In genomic region chr10:93160807-93161510, GRCm38 (mm10) we compare ENCODE assay signal across 8 mouse cellular contexts. TPM values are rescaled to one million over a fixed set of nuclear protein-coding genes. Genes with fewer than 3 reads are reported as not detected.
DNase-seq lines count a peak whose midpoint lies in the region; ATAC-seq and TF ChIP-seq lines count a peak whose summit lies in the region.

TSS of gene Cdk17 (plus strand) at chr10:93160875.

- H3K36me3 ChIP-seq in heart, embryonic 13.5 days = no peaks in the 10 kb centered on the region
- H3K36me3 ChIP-seq in kidney, postnatal 0 days (ENCODE audit: insufficient read depth, low read length) = no peaks in the 10 kb centered on the region
- H3K36me3 ChIP-seq in liver, embryonic 13.5 days = no peaks in the 10 kb centered on the region
- no peaks in the 10 kb centered on the region for H3K36me3 ChIP-seq in stomach, embryonic 16.5 days (ENCODE audit: control insufficient read depth, insufficient read depth, low read length)

- peak within 1 kb of the TSS; percentile 98 for H3K9ac ChIP-seq in heart, embryonic 13.5 days
- peak within 1 kb of the TSS; percentile 97 for H3K9ac ChIP-seq in kidney, postnatal 0 days (ENCODE audit: low read depth, low read length)
- peak within 1 kb of the TSS; percentile 100 for H3K9ac ChIP-seq in liver, embryonic 13.5 days
- peak within 1 kb of the TSS; percentile 98 for H3K9ac ChIP-seq in stomach, embryonic 16.5 days (ENCODE audit: low read length)

- peak; percentile 58 for ATAC-seq in erythroid progenitor cell, adult 5-6 weeks (replicated peaks; ENCODE audit: low FRiP score, poor library complexity, severe bottlenecking)
- peak; percentile 64 for ATAC-seq in heart, embryonic 13.5 days (ENCODE audit: extremely low read depth, insufficient number of reproducible peaks, low FRiP score, low TSS enrichment)
- peak; percentile 80 for ATAC-seq in kidney, postnatal 0 days (replicated peaks; ENCODE audit: low FRiP score, low read depth)
- peak; percentile 77 for ATAC-seq in liver, embryonic 13.5 days (ENCODE audit: low read depth)
- peak; percentile 72 for ATAC-seq in stomach, embryonic 16.5 days (ENCODE audit: insufficient read depth, low FRiP score)

- peak within 1 kb of the TSS; percentile 75 for H3K4me2 ChIP-seq in heart, embryonic 13.5 days
- H3K4me2 ChIP-seq in kidney, postnatal 0 days (ENCODE audit: low read length) = peak within 1 kb of the TSS; percentile 72
- H3K4me2 ChIP-seq in liver, embryonic 13.5 days = peak within 1 kb of the TSS; percentile 76
- peak within 1 kb of the TSS; percentile 74 for H3K4me2 ChIP-seq in stomach, embryonic 16.5 days (ENCODE audit: low read depth, low read length)

- H3K4me1 ChIP-seq in heart, embryonic 13.5 days = peaks cover 37% of the 10 kb centered on the region
- H3K4me1 ChIP-seq in kidney, postnatal 0 days (replicated peaks; ENCODE audit: insufficient read depth, low read length) = peaks cover 3% of the 10 kb centered on the region
- H3K4me1 ChIP-seq in liver, embryonic 13.5 days (replicated peaks) = peaks cover 54% of the 10 kb centered on the region
- peaks cover 23% of the 10 kb centered on the region for H3K4me1 ChIP-seq in stomach, embryonic 16.5 days (ENCODE audit: control insufficient read depth, insufficient read depth, low read length)

- under 1% methylated on average over 92 of the region's 97 CpGs for whole genome bisulfite sequencing in heart, embryonic 13.5 days
- under 1% methylated on average over 89 of the region's 97 CpGs for WGBS in kidney, postnatal 0 days
- under 1% methylated on average over 96 of the region's 97 CpGs for WGBS in liver, embryonic 13.5 days (ENCODE audit: insufficient replicate concordance)
- WGBS in stomach, embryonic 16.5 days = 1% methylated on average over 93 of the region's 97 CpGs

- peak; percentile 30 for DNase-seq in retina, adult 2 months (ENCODE audit: low read depth, low spot score)
- no peak for DNase-seq in retina, embryonic 14.5 days (ENCODE audit: low spot score)
- peak; percentile 49 for DNase-seq in kidney, postnatal 0 days (ENCODE audit: low spot score)
- DNase-seq in liver, embryonic 13.5 days = peak; percentile 52
- peak; percentile 75 to 76 for DNase-seq in natural killer cell, adult 2 months (ENCODE audit: low spot score in 2 of 2)

- peak within 1 kb of the TSS; percentile 85 for H3K4me3 ChIP-seq in heart, embryonic 13.5 days
- H3K4me3 ChIP-seq in kidney, postnatal 0 days (replicated peaks; ENCODE audit: low read depth, low read length) = peak within 1 kb of the TSS; percentile 98
- peak within 1 kb of the TSS; percentile 99 for H3K4me3 ChIP-seq in liver, embryonic 13.5 days (replicated peaks)
- peak within 1 kb of the TSS; percentile 99 for H3K4me3 ChIP-seq in stomach, embryonic 16.5 days (replicated peaks; ENCODE audit: low read length)

- TF ChIP-seq CTCF in kidney, postnatal 0 days (IDR thresholded peaks at IDR 0.05; ENCODE audit: low read depth) = no peak

- peak within 1 kb of the TSS; percentile 99 for H3K27ac ChIP-seq in heart, embryonic 13.5 days (replicated peaks)
- H3K27ac ChIP-seq in kidney, postnatal 0 days = peak within 1 kb of the TSS; percentile 100
- peak within 1 kb of the TSS; percentile 97 for H3K27ac ChIP-seq in liver, embryonic 13.5 days
- H3K27ac ChIP-seq in stomach, embryonic 16.5 days (ENCODE audit: low read length) = peak within 1 kb of the TSS; percentile 100

- H3K9me3 ChIP-seq in heart, embryonic 13.5 days = no peaks in the 10 kb centered on the region
- no peaks in the 10 kb centered on the region for H3K9me3 ChIP-seq in kidney, postnatal 0 days (replicated peaks; ENCODE audit: low read length)
- H3K9me3 ChIP-seq in liver, embryonic 13.5 days (replicated peaks) = no peaks in the 10 kb centered on the region
- no peaks in the 10 kb centered on the region for H3K9me3 ChIP-seq in stomach, embryonic 16.5 days (replicated peaks; ENCODE audit: control insufficient read depth, low read length)

- no peaks in the 10 kb centered on the region for H3K27me3 ChIP-seq in heart, embryonic 13.5 days (replicated peaks)
- H3K27me3 ChIP-seq in kidney, postnatal 0 days (ENCODE audit: insufficient read depth, low read length) = no peaks in the 10 kb centered on the region
- no peaks in the 10 kb centered on the region for H3K27me3 ChIP-seq in liver, embryonic 13.5 days
- H3K27me3 ChIP-seq in stomach, embryonic 16.5 days (ENCODE audit: control insufficient read depth, insufficient read depth, low read length) = no peaks in the 10 kb centered on the region

RNA-seq across cellular contexts. Expression of gene Cdk17, which starts in this region (rescaled TPM):
- total RNA-seq in erythroid progenitor cell, adult 5-6 weeks (2015; ENCODE audit: low replicate concordance) = 65.2 and 109 TPM in 2 replicates
- 61.7 and 79.3 TPM in 2 replicates for total RNA-seq in erythroid progenitor cell, adult 5-6 weeks (2017; ENCODE audit: low replicate concordance)
- 15.0 and 15.5 TPM in 2 replicates for polyA plus RNA-seq in heart, embryonic 13.5 days (2015; fragmentation: Nextera tagmentation; extraction: Ambion mirVana)
- polyA plus RNA-seq in kidney, postnatal 0 days (2015; fragmentation: Nextera tagmentation; extraction: Ambion mirVana) = 13.9 and 16.4 TPM in 2 replicates
- 10.1 and 12.0 TPM in 2 replicates for polyA plus RNA-seq in liver, embryonic 13.5 days (2015; fragmentation: Nextera tagmentation; extraction: Ambion mirVana)
- 13.0 and 14.2 TPM in 2 replicates for polyA plus RNA-seq in stomach, embryonic 16.5 days (2015; fragmentation: Nextera tagmentation; extraction: Ambion mirVana)
